Mouse (Mus musculus) E14TG2a.4 (cell line): Measurements from ENCODE around the gene Tbc1d16.

Experiments used
- H3K27me3 ChIP-seq: 2 replicates; pipeline ENCODE4 v1.6.1; 2014; ENCODE audit warnings: low read length, control low read depth; ENCODE audit not compliant: insufficient read depth
- H3K36me3 ChIP-seq: 2 replicates; pipeline ENCODE4 v1.6.1; 2014; ENCODE audit warnings: low read length, control low read depth; ENCODE audit not compliant: insufficient read depth
- H3K4me1 ChIP-seq: replicated peaks from 2 replicates; pipeline ENCODE4 v1.6.1; 2014; ENCODE audit warnings: low read depth, low read length, control low read depth
- H3K4me3 ChIP-seq: replicated peaks from 2 replicates; pipeline ENCODE4 v1.5.1; 2014; ENCODE audit warnings: mild to moderate bottlenecking, low read length
- H3K9me3 ChIP-seq: 2 replicates; pipeline ENCODE4 v1.6.1; 2014; ENCODE audit warnings: low read length, control low read depth
- CTCF ChIP-seq: conservative IDR thresholded peaks from 2 replicates; pipeline ENCODE4 v1.5.1; 2014; ENCODE audit warnings: low read length
- NANOG ChIP-seq: IDR thresholded peaks from 2 replicates; pipeline ENCODE4 v1.6.1; 2014; ENCODE audit warnings: borderline replicate concordance, low read length, mixed read lengths
- POU5F1 ChIP-seq: IDR thresholded peaks from 2 replicates; pipeline ENCODE4 v1.6.1; 2014; ENCODE audit warnings: low read length, borderline replicate concordance

Gene Tbc1d16

GRCm38 (mm10) chr11:119205738-119206137, 22.6 kb downstream of the Tbc1d16 start:
- Histone ChIP-seq H3K9me3 (peaks cover 3% of the 10 kb centered on the region; the same call in 1 of the 2 replicates), H3K4me3 (no peak overlapping the region), H3K4me1 (peaks cover 33% of the 10 kb centered on the region), H3K27me3 (peaks cover 34% of the 10 kb centered on the region), H3K36me3 (peaks cover 22% of the 10 kb centered on the region)
- TF ChIP-seq POU5F1 (no peak), CTCF (peak; percentile 34), NANOG (no peak)

GRCm38 (mm10) chr11:119203423-119203822, 24.9 kb downstream of the Tbc1d16 start:
- Histone ChIP-seq H3K4me1 (peaks cover 21% of the 10 kb centered on the region), H3K36me3 (peaks cover 16% of the 10 kb centered on the region), H3K27me3 (peaks cover 16% of the 10 kb centered on the region), H3K9me3 (peaks cover 3% of the 10 kb centered on the region; the same call in 1 of the 2 replicates), H3K4me3 (no peak overlapping the region)
- TF ChIP-seq NANOG (no peak), CTCF (peak; percentile 97)

GRCm38 (mm10) chr11:119199233-119199601, 29.1 kb downstream of the Tbc1d16 start:
- H3K36me3 ChIP-seq, result no peaks in the 10 kb centered on the region; the same call in 1 of the 2 replicates
- no peak for TF ChIP-seq NANOG
- TF ChIP-seq POU5F1, result no peak
- no peak for TF ChIP-seq CTCF
- H3K9me3 ChIP-seq, result no peaks in the 10 kb centered on the region
- no peak overlapping the region for H3K4me3 ChIP-seq
- H3K4me1 ChIP-seq, result peaks cover 24% of the 10 kb centered on the region
- H3K27me3 ChIP-seq, result peaks cover 5% of the 10 kb centered on the region; the same call in 1 of the 2 replicates

- TF ChIP-seq CTCF (peak; percentile 44; the same call in 1 of the 2 replicates), NANOG (no peak)
- H3K4me3 ChIP-seq, result peak overlapping the region; percentile 26; the same call in 1 of the 2 replicates
- peaks cover 7% of the 10 kb centered on the region; the same call in 1 of the 2 replicates for H3K27me3 ChIP-seq
- no peaks in the 10 kb centered on the region for H3K9me3 ChIP-seq
- H3K4me1 ChIP-seq, result peaks cover 23% of the 10 kb centered on the region
- no peaks in the 10 kb centered on the region; the same call in 1 of the 2 replicates for H3K36me3 ChIP-seq
These were observed 29.6 kb downstream of the Tbc1d16 start for GRCm38 (mm10) chr11:119198564-119199232.

- Histone ChIP-seq H3K4me3 (peak overlapping the region; percentile 26; the same call in 1 of the 2 replicates), H3K27me3 (peaks cover 10% of the 10 kb centered on the region; the same call in 1 of the 2 replicates), H3K4me1 (peaks cover 22% of the 10 kb centered on the region), H3K9me3 (no peaks in the 10 kb centered on the region), H3K36me3 (no peaks in the 10 kb centered on the region; the same call in 1 of the 2 replicates)
- TF ChIP-seq CTCF, result no peak
These were observed 30.4 kb downstream of the Tbc1d16 start for GRCm38 (mm10) chr11:119197618-119198563.

GRCm38 (mm10) chr11:119192605-119193004, 35.7 kb downstream of the Tbc1d16 start:
- Histone ChIP-seq H3K4me1 (peaks cover 36% of the 10 kb centered on the region), H3K36me3 (no peaks in the 10 kb centered on the region), H3K9me3 (no peaks in the 10 kb centered on the region), H3K4me3 (no peak overlapping the region), H3K27me3 (peaks cover 13% of the 10 kb centered on the region)
- no peak for TF ChIP-seq POU5F1
- TF ChIP-seq CTCF, result no peak
- TF ChIP-seq NANOG, result no peak

- no peak for TF ChIP-seq NANOG
- TF ChIP-seq CTCF, result no peak
- TF ChIP-seq POU5F1, result no peak
- Histone ChIP-seq H3K9me3 (no peaks in the 10 kb centered on the region), H3K36me3 (no peaks in the 10 kb centered on the region), H3K4me3 (no peak overlapping the region), H3K27me3 (peaks cover 13% of the 10 kb centered on the region), H3K4me1 (peaks cover 40% of the 10 kb centered on the region)
These were observed 36.1 kb downstream of the Tbc1d16 start for GRCm38 (mm10) chr11:119192176-119192575.

GRCm38 (mm10) chr11:119191606-119192081, 36.7 kb downstream of the Tbc1d16 start:
- peaks cover 13% of the 10 kb centered on the region for H3K27me3 ChIP-seq
- TF ChIP-seq NANOG, result no peak
- H3K36me3 ChIP-seq, result no peaks in the 10 kb centered on the region

GRCm38 (mm10) chr11:119190498-119190897, 37.8 kb downstream of the Tbc1d16 start:
- Histone ChIP-seq H3K4me3 (no peak overlapping the region), H3K4me1 (peaks cover 50% of the 10 kb centered on the region), H3K9me3 (no peaks in the 10 kb centered on the region), H3K27me3 (peaks cover 13% of the 10 kb centered on the region), H3K36me3 (no peaks in the 10 kb centered on the region)
- TF ChIP-seq CTCF (peak; percentile 24), NANOG (no peak), POU5F1 (no peak)

More at GRCm38 (mm10) chr11:119191606-119192081, 36.7 kb downstream of the Tbc1d16 start:
- Histone ChIP-seq H3K4me1 (peaks cover 45% of the 10 kb centered on the region), H3K9me3 (no peaks in the 10 kb centered on the region), H3K4me3 (no peak overlapping the region)
